Mouse (Mus musculus): Measurements from ENCODE around the gene Gss. TPM values are rescaled to one million over a fixed set of nuclear protein-coding genes. Genes with fewer than 3 reads are reported as not detected.
"Not testable (repeated sequence)": the region's sequence is repeated elsewhere in the genome, so short reads cannot be mapped to it uniquely, and the experiment has no call there.

The Gss gene
- polyA plus RNA-seq, 1 experiment from 2014 or later: 29.8 TPM

DNA sequence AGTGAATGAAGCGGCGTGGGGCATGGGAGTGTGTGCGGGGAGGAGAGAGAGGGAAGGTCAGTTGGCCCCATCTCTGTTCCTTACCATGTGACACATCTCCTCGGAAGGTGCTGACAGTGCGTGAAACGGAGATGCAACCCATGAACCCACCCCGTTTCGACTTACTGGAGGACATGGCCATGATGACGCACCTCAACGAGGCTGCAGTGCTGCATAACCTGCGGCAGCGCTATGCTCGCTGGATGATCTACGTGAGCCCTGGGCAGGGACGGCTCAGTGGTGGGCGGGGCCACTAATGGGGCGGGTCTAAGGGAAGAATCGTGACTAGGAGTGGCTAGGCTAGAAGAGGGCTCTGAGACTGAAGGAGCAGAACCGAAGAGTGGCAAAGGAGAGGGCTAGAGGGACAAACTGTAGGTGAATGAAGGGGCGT lies 20.7 kb upstream of the Gss start:
- H3K36me3 ChIP-seq: no peaks in the 10 kb centered on the region
- H3K9ac ChIP-seq: no peak overlapping the region
- peak; percentile 90 for ATAC-seq (ENCODE audit: borderline replicate concordance, extremely low read depth, low FRiP score, low TSS enrichment)
- 4% methylated on average over 20 of the region's 20 CpGs for WGBS
- no peaks in the 10 kb centered on the region for H3K9me3 ChIP-seq
- peaks cover 9% of the 10 kb centered on the region; the same call in 1 of the 2 replicates for H3K4me1 ChIP-seq
- H3K27ac ChIP-seq: no peak overlapping the region
- peak overlapping the region; percentile 50 for H3K4me2 ChIP-seq
- peak overlapping the region; percentile 22 for H3K4me3 ChIP-seq
- H3K27me3 ChIP-seq: peaks cover 6% of the 10 kb centered on the region; the same call in 1 of the 2 replicates

DNA sequence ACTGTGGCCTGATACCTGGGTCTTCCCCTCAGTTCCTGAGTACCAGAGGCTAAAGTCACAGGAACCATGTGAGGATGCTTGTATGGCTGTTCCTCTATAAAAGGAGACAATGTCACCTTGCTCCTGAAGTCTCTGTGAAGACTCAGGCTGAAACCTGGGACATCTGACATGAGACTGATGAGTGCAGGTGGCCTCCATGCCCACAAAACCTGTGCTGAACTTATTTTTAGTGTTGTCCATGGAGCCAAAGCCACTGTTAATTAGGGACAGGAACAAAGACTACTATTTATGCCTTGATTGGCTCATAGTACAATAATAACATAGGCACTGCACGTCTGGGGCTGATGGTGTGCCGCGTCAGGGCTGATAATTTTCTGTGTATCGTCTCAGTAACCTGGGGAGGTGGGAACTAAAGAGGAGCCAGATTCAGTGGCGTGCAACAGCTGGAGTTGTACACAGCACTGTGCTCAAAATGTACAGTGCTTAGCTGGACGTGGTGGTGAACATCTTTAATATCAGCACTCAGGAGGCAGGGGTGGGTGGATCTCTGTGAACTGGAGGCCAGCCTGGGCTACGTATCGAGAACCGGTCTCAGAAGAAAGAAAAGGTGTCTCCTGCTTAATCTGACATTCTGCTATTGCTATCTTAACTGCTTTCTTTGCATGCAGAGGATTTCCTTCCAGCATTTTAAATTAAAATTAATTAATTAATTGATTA lies 19.4 kb upstream of the Gss start:
- Histone ChIP-seq H3K4me1 (peaks cover 9% of the 10 kb centered on the region; the same call in 1 of the 2 replicates), H3K4me2 (no peak overlapping the region), H3K36me3 (no peaks in the 10 kb centered on the region), H3K27ac (no peak overlapping the region), H3K27me3 (peaks cover 6% of the 10 kb centered on the region; the same call in 1 of the 2 replicates), H3K4me3 (no peak overlapping the region), H3K9ac (no peak overlapping the region), H3K9me3 (no peaks in the 10 kb centered on the region)
- ATAC-seq (ENCODE audit: borderline replicate concordance, extremely low read depth, low FRiP score, low TSS enrichment): no peak
- 79% methylated on average over 9 of the region's 9 CpGs for WGBS

DNA sequence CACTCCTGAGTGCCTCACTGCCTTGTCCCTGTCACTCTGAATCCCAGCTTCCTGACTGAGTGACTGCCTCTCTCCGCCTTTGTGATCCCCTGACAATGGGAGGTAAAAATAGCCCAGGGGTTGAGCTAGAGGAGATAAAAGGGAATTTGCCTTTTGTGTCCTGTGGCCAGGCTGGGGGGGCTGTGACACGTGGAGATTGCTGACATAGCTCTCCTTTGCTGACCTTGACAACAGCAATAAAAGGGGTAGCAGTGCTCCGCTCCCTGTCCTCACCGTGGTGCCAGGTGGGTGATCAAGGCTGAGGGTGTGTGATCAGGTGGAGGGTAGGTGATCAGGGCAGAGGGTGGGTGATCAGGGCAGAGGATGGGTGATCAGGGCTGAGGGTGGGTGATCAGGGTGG lies 18.4 kb upstream of the Gss start, which contains the start of gene Myh7b:
Gene Myh7b (plus strand): TSS at position 235 of the 400 bp plus-strand sequence.
- peaks cover 9% of the 10 kb centered on the region; the same call in 1 of the 2 replicates for H3K4me1 ChIP-seq
- H3K27ac ChIP-seq: no peak within 1 kb of the TSS
- H3K4me3 ChIP-seq: no peak within 1 kb of the TSS
- 33% methylated on average over 4 of the region's 4 CpGs for WGBS
- peaks cover 6% of the 10 kb centered on the region; the same call in 1 of the 2 replicates for H3K27me3 ChIP-seq
- H3K9ac ChIP-seq: no peak within 1 kb of the TSS
- no peaks in the 10 kb centered on the region for H3K36me3 ChIP-seq
- no peak within 1 kb of the TSS for H3K4me2 ChIP-seq
- H3K9me3 ChIP-seq: no peaks in the 10 kb centered on the region
- ATAC-seq (ENCODE audit: borderline replicate concordance, extremely low read depth, low FRiP score, low TSS enrichment): no peak

DNA sequence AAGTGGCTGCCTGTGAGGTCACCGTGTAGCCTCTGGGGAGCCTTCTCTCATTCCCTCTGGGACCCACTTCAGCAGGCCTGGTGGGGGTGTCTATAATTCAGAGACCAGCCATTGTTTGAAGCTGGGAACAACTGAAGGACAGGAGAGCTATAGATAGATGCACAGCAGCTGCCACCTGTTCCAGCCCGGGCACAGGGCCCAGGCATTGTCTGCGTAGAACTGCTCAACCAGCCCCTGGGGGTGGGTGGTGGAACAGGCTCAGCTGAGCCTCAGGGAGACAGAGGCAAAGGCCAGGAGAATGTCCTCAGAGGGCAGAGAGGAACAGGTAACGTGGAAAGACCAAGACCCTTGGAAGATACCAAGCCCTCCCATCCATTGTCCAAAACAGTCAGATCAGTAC lies 13.8 kb upstream of the Gss start:
- Histone ChIP-seq H3K9ac (no peak overlapping the region), H3K4me1 (no peaks in the 10 kb centered on the region), H3K4me3 (no peak overlapping the region), H3K9me3 (no peaks in the 10 kb centered on the region), H3K4me2 (no peak overlapping the region), H3K36me3 (no peaks in the 10 kb centered on the region), H3K27ac (no peak overlapping the region), H3K27me3 (no peaks in the 10 kb centered on the region)
- no peak for ATAC-seq (ENCODE audit: borderline replicate concordance, extremely low read depth, low FRiP score, low TSS enrichment)
- WGBS: 77% methylated on average over 4 of the region's 4 CpGs

DNA sequence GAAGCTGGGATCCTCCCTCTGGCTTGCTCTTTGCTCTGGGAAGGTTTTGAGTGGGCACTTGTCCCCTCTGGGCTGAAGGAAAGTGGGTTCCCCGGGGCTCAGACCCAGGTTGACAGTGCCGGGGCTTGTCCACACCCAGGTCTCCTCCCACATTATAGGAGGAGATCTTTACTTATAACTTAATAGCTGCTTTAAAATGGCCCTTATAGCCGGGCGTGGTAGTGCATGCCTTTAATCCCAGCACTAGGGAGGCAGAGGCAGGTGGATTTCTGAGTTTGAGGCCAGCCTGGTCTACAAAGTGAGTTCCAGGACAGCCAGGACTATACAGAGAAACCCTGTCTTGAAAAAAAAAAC lies 12.6 kb upstream of the Gss start:
- ATAC-seq (ENCODE audit: borderline replicate concordance, extremely low read depth, low FRiP score, low TSS enrichment); H3K27me3 ChIP-seq; H3K9me3 ChIP-seq; H3K4me2 ChIP-seq; H3K4me3 ChIP-seq; H3K9ac ChIP-seq; H3K4me1 ChIP-seq; H3K36me3 ChIP-seq; H3K27ac ChIP-seq: not testable (repeated sequence)
- WGBS: 65% methylated on average over 4 of the region's 4 CpGs

DNA sequence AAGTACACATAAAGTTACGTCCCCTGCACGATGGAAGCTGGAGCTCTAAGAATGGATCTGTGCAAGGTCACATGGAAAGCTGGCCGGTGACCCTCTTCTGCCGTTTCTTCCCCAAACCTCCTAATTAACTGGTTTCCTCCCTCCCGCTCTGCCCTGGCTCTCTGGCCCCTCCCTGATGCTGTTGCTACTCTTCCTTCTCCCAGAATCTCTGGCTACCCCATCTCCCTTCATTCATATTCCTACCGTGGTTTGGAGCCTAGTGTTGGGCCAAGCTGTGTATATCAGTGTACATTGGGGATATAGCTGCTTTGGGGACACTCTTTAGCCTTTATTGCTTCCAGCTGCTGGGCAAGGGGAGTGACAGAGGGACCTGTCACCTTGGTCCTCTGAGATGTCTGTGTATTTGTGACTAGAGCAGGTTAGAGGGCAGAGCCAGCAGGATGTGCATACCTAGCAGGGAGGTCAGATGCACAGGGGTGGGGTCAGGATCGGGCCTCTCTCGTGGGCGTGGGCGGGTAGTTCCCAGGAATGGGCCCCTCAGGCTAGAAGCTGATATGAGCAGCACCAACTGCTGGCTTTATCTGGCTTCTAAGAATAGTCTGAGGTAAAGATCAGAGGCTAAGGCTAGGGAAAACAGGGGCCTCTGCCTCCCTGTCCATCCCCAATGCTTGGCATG lies 12.1 kb upstream of the Gss start:
- no peaks in the 10 kb centered on the region for H3K36me3 ChIP-seq
- peak; percentile 43; the same call in 1 of the 2 replicates for ATAC-seq (ENCODE audit: borderline replicate concordance, extremely low read depth, low FRiP score, low TSS enrichment)
- H3K4me2 ChIP-seq: no peak overlapping the region
- H3K9ac ChIP-seq: no peak overlapping the region
- H3K9me3 ChIP-seq: no peaks in the 10 kb centered on the region
- WGBS: 37% methylated on average over 10 of the region's 10 CpGs
- no peaks in the 10 kb centered on the region for H3K27me3 ChIP-seq
- no peak overlapping the region for H3K27ac ChIP-seq
- no peak overlapping the region for H3K4me3 ChIP-seq
- no peaks in the 10 kb centered on the region for H3K4me1 ChIP-seq

DNA sequence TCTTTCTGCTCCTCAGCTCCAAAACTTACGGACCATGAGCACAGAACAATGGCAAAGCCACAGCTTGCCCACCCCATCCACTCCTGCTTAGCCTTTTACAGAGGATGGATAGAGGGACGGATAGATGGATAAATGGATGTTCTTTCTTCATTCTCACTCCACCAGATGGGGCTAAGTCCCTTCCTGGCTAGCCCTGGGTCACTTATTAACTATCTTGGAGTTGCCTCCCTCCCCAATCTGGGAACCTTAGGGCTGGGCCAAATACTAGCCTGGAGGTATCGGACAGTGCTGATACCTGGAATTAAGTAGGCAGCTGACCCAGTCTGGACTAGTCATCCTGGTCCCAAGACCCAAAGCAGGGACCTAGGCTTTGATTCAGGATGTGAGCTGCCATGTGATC lies 11.1 kb upstream of the Gss start:
- no peaks in the 10 kb centered on the region for H3K4me1 ChIP-seq
- no peak for ATAC-seq (ENCODE audit: borderline replicate concordance, extremely low read depth, low FRiP score, low TSS enrichment)

DNA sequence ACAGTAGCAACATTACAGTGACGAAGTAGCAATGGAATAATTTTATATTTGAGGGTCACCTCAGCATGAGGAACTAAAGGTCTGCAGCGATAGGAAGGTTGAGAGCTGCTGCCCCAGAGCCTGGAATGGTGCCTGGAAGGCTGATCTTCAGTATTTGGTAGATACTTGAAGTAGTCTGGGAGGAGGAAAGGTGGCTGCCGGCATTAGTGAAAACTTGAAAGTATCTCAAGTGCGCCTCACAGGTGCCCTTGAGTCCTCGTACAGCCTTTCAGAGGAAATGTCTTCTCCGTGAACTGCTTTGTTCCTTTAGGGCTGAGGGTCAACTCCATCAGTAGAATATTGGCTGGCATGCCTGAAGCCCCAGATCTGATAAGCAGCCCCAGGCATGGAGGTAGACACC lies 2.9 kb upstream of the Gss start:
- Histone ChIP-seq H3K4me1 (peaks cover 18% of the 10 kb centered on the region), H3K4me2 (no peak overlapping the region), H3K36me3 (no peaks in the 10 kb centered on the region), H3K4me3 (no peak overlapping the region), H3K9ac (no peak overlapping the region), H3K27ac (peak overlapping the region; percentile 39; the same call in 1 of the 2 replicates), H3K9me3 (no peaks in the 10 kb centered on the region), H3K27me3 (no peaks in the 10 kb centered on the region)
- ATAC-seq (ENCODE audit: borderline replicate concordance, extremely low read depth, low FRiP score, low TSS enrichment): no peak
- 54% methylated on average over 6 of the region's 6 CpGs for WGBS

More for the DNA sequence above, 11.1 kb upstream of the Gss start:
- 54% methylated on average over 3 of the region's 3 CpGs for WGBS
- no peak overlapping the region for H3K4me3 ChIP-seq
- H3K4me2 ChIP-seq: no peak overlapping the region
- no peak overlapping the region for H3K27ac ChIP-seq
- H3K9ac ChIP-seq: no peak overlapping the region
- H3K36me3 ChIP-seq: no peaks in the 10 kb centered on the region
- no peaks in the 10 kb centered on the region for H3K9me3 ChIP-seq
- H3K27me3 ChIP-seq: no peaks in the 10 kb centered on the region

DNA sequence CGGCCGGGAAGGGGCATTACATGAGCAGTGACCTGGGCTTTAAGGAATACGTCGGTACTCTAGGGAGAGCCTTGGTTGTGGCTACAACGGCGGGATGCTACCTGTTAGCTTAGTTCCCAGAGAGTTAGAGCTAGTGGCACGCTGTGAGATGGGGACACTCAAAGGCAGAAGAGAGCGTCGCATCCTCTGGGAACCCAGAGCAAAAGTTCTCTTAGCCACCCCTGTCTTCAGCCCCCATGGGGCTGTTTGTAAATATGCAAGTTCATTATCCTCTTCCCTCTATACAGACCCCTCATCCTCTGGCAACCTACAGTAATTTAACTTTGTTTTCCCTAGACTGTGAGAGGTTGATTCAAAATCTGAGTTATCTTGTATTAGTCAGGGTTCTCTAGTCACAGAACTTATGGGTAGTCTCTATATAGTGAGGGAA lies 259 bp upstream of the Gss start:
- under 1% methylated on average over 9 of the region's 9 CpGs for WGBS
- Histone ChIP-seq H3K4me2 (peak overlapping the region; percentile 66), H3K4me1 (peaks cover 18% of the 10 kb centered on the region), H3K4me3 (peak overlapping the region; percentile 62), H3K9me3 (no peaks in the 10 kb centered on the region), H3K36me3 (no peaks in the 10 kb centered on the region), H3K27ac (peak overlapping the region; percentile 66), H3K27me3 (no peaks in the 10 kb centered on the region), H3K9ac (peak overlapping the region; percentile 60)
- ATAC-seq (ENCODE audit: borderline replicate concordance, extremely low read depth, low FRiP score, low TSS enrichment): no peak

DNA sequence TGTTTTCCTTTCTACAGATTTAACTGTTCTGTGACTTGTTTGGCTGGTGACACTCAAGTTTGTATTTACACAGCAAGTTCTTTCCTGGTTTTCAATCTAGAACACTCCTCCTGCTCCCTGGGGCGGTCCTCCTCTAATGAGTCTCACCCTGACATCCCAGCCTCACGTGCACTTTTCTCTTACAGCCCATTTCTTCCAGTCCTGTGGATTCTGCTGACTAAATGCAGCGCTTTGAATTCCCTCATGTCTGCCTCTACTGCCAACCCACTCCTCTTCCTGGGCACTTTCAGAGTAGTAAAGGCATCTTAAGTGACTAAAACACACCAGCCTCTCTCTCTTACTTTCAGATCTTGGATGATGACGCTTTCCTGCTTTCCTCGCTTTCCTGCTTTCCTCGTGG lies 934 bp downstream of the Gss start:
- H3K27me3 ChIP-seq: no peaks in the 10 kb centered on the region
- H3K9ac ChIP-seq: peak overlapping the region; percentile 63
- no peaks in the 10 kb centered on the region for H3K9me3 ChIP-seq
- peak overlapping the region; percentile 66 for H3K4me2 ChIP-seq
- peak overlapping the region; percentile 81 for H3K27ac ChIP-seq
- H3K4me1 ChIP-seq: peaks cover 18% of the 10 kb centered on the region
- no peak for ATAC-seq (ENCODE audit: borderline replicate concordance, extremely low read depth, low FRiP score, low TSS enrichment)
- H3K4me3 ChIP-seq: peak overlapping the region; percentile 62
- no peaks in the 10 kb centered on the region for H3K36me3 ChIP-seq
- WGBS: 6% methylated on average over 6 of the region's 6 CpGs

DNA sequence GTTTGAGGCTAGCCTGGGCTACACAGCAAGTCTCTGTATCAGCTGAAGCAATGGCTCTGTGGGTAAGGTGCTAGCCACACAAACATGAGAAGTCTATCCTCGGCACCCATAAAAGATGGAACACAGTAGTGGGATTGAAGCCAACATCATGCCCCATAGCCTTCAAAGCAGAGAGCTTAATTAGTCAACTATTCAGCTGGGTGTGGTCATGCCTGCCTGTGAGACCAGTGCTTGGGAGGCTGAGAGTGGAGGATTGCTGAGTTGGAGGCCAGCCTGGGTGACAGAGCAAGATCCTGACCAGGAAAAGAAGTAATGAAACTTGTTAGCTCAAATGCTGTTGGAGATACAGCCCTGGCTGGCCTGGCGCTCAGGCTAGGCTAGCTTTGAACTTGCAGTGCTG lies 1.7 kb downstream of the Gss start:
- Histone ChIP-seq H3K9ac (no peak overlapping the region), H3K9me3 (no peaks in the 10 kb centered on the region)

DNA sequence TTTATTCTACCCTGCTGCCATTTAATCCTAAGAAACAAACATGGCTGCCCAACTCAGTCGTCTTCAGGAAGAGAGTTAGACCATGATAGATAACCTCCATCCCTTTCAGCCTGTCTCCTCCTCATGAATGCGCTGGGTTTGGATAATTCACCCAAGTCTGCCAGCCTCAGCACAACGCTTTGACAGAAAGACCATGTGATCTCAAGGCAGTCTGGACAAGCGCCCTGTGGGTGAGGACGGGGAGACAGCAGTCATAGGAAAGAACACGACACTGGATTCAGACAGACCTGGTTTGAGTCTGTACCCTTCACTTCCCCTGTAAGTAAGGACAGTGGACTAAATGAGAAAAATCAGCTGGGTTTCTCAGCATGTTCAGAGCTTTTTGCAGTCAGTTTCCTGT lies 3.1 kb downstream of the Gss start:
- ATAC-seq (ENCODE audit: borderline replicate concordance, extremely low read depth, low FRiP score, low TSS enrichment): no peak
- Histone ChIP-seq H3K4me3 (no peak overlapping the region), H3K9ac (no peak overlapping the region), H3K9me3 (no peaks in the 10 kb centered on the region), H3K4me2 (no peak overlapping the region), H3K27me3 (no peaks in the 10 kb centered on the region), H3K4me1 (peaks cover 20% of the 10 kb centered on the region), H3K27ac (no peak overlapping the region), H3K36me3 (no peaks in the 10 kb centered on the region)
- WGBS: 72% methylated on average over 6 of the region's 6 CpGs

More for the DNA sequence above, 1.7 kb downstream of the Gss start:
- no peak overlapping the region for H3K27ac ChIP-seq
- H3K4me1 ChIP-seq: peaks cover 15% of the 10 kb centered on the region
- ATAC-seq (ENCODE audit: borderline replicate concordance, extremely low read depth, low FRiP score, low TSS enrichment): no peak
- H3K4me3 ChIP-seq: no peak overlapping the region
- H3K27me3 ChIP-seq: no peaks in the 10 kb centered on the region
- 80% methylated on average over 2 of the region's 2 CpGs for WGBS
- no peak overlapping the region; the same call in 1 of the 2 replicates for H3K4me2 ChIP-seq
- H3K36me3 ChIP-seq: no peaks in the 10 kb centered on the region

All from lung, embryonic 15.5 days (tissue).